Mouse (Mus musculus): ENCODE measurements around the gene Emc10.

- TF ChIP-seq EP300 (IDR thresholded peaks at IDR 0.05; ENCODE audit: insufficient read depth, low read depth, low read length): no peak
- TF ChIP-seq CTCF (IDR thresholded peaks at IDR 0.05; ENCODE audit: low read depth, low read length): no peak
- no peak for TF ChIP-seq POLR2A (IDR thresholded peaks at IDR 0.05; ENCODE audit: insufficient read depth, low read length)
These were observed 21.2 kb downstream of the Emc10 start for GRCm38 (mm10) chr7:44475046-44475614.
